Mouse (Mus musculus): ENCODE results near the gene Prss12. TPM values are rescaled to one million over a fixed set of nuclear protein-coding genes. Genes with fewer than 3 reads are reported as not detected.
A peak's percentile ranks its signal among the peaks of the same experiment; 100 is the strongest.

Gene Prss12
- total RNA-seq (2021) = under 1 TPM; 0.32 to 0.66 TPM
- long read RNA-seq, experiment 1, partial matches to known transcripts = 1 of 2 reads
- long read RNA-seq, experiment 1, other reads (novel, unspliced or antisense) = 0 of 2 reads
- long read RNA-seq, experiment 2, partial matches to known transcripts = 0 of 1 reads
- long read RNA-seq, experiment 2, other reads (novel, unspliced or antisense) = 0 of 1 reads

GRCm38 (mm10) chr3:123446708-123447537, at the start of gene Prss12:
Prss12 (plus strand) TSS chr3:123446913.
- peak; percentile 5 to 20 for DNase-seq
- intact Hi-C loops (cut with DNase I) = no loop called here

DNA sequence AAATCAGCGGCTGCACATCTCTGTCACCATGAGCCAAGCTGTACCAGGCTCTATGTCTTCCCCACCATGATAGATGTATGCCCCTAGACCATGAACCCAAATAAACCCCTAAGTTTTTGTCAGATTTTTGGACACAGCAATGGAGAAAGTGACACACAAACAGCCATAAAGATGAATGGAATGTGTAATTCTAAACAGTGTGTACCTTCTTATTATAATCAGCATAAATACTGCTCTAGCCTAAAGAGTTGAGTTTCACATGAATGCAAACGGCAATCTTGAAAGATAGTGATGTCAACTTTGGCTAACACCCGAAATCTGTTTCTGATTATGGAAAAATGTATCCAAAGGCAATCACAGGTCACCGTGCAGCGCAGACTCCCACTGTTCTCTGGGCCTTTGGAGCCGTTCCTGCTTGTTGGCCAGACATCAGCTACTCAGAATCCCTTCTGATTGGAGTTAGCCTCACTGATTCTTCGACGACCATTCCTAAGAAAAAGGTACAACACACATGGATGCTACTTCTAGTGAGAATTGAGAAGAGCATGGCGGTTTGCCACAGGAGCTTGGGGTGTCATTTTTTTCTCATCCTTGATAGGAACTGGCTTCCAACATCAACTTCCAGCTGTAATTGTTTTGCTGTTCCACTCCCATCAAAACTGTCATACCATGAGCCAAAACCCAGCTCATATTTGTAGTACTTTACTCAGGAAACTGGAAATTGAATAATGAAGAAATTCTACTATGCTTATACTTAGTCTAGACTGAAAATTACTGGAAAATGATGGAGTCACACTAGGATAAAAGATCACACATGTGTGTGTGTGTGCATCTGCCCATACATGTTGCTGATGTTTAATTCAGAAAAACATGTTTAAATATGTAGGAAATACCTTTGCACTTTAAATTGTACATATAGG, 48.9 kb upstream of the Prss12 start:
- intact Hi-C loops (cut with DNase I) = no loop called here
- no peak for DNase-seq

DNA sequence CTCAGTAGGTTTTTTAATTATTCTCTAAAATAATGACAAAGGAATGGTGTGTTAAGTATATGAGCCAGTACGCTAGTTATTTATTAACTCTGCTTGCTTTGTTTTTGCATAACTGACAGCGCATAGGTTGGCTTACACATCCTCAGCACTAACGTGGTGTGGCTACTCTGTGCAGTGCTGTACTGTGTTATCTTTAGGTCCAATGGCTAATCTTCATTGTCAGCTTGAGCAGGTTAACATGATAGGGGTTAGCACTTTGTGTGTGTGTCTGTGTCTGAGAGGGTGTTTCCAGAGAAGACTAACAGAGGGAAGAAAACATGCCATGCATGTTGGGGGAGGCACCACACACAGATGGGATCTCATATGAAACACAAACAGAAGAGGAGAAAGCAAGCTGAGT, 41.8 kb upstream of the Prss12 start:
- no peak for DNase-seq
- intact Hi-C loops (cut with DNase I) = no loop called here

DNA sequence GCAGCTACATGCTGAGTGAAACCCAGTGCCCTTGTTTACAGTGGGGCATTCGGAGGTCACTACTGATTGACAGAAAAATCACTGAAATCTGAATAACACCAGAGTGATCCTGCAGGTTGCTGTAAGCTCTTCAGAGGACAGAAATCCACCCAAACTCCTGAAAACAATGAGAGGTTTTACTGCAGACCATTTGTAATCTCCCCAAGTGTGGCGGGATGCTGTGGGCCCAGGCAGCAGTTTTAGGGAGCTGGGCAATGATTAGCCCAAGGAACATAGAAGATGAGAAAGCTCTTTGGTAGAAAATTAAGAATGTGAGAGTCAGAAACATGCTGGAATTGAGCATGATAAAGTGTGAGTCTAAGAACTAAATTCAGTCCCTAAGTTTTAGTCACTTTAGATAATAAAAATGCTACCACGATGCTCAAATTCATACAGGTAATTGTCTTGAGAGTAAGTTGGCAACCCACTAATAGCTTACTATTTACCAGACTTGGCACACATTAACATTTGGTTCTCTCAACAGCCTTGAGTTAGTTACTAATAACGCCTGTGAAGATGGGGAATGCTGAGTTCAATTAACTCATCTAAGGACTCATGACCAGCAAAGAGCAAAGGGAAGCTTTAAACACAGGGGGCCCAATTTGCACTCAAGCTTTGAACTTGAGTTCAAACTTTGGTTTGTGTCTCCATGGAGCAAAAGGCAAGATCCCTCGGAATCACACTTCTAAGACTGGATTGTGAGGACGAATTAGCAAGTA, 34.7 kb upstream of the Prss12 start:
- DNase-seq = no peak
- intact Hi-C loops (cut with DNase I) = no loop called here

- no peak for DNase-seq
- intact Hi-C loops (cut with DNase I) = no loop called here
Observed at GRCm38 (mm10) chr3:123413173-123413572, 33.5 kb upstream of the Prss12 start.

DNA sequence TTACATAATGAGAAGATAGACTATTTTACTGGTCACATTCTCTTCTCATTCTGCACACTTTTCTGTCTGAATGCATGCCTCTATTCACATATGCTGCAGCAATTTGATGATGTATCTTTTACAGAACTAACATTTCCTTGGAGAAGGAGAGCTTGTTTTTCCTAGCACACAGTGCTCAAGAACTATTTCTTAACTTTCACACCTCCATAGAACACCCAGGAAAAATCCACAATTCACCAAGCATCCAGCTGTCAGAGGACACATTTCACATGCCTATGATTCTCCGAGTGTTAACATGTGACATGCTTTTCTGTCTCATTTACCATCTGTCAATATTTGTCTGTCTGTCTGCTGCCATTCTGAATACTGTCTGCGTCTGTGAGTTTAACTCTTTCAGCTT, 21.1 kb upstream of the Prss12 start:
- intact Hi-C loops (cut with DNase I) = no loop called here
- DNase-seq = no peak

DNA sequence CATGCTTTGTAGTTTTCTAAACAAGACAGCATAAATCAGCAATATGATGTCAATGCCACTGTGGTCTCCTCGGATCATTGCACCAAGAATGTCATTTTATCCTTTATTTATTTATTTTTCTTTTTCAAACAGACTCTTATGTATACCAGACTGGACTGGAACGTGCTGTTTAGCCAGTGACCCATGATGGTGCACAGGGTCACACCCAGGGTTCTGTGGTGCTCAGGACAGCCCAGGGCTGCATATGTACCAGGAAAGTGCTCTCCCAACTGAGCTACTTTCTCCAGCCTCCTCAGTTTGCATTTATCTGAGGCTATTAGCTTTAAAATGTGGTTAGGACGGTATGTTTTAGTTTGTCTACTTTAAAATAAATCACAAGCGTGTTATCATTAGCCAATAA, 18.7 kb upstream of the Prss12 start:
- intact Hi-C loops (cut with DNase I) = no loop called here
- no peak for DNase-seq

DNA sequence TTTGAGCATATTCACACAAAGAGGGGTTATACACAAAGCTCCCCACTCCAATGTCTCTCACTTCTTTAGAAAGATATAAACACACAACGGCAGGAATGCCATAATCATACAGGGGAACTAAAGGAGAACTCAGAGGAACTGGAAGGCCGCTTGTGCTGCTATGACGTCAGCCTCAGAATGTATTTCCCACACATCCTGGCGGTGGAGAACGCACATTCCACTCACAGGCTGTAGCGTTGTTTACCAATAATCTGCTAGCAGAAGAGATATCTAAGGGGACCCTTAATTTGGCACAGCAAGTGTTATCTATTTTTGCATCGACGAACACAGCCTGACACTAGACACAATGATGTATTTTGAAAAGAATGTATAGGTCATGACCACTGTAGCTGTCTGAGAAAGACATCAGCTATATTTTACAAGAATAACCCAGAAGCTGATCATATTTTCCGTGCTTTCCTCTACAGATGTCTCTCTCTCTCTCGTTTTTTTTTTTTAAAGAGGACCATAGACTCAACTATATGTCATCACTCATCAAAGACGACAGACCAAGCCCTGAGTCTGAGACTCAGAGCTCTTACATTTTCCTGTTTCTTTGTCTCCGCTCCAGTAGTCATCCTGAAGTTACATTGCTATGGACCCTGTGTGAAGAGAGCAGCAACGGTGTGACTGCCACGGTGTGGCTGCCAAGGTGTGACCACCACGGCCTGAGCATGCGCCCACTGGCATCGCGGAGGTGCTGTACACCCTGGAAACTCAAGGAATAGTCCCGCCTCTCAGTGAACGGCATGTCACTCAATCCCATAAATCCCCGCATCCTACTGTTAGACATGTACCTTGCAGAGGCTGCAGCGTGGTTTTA, 16.9 kb upstream of the Prss12 start:
- no peak for DNase-seq
- intact Hi-C loops (cut with DNase I) = no loop called here

- intact Hi-C loops (cut with DNase I) = no loop called here
Observed at GRCm38 (mm10) chr3:123431951-123432674, 14.6 kb upstream of the Prss12 start.

GRCm38 (mm10) chr3:123433362-123433761, 13.4 kb upstream of the Prss12 start:
- intact Hi-C loops (cut with DNase I) = no loop called here
- no peak for DNase-seq

More at GRCm38 (mm10) chr3:123431951-123432674, 14.6 kb upstream of the Prss12 start:
- no peak for DNase-seq

- DNase-seq = no peak
- intact Hi-C loops (cut with DNase I) = no loop called here
Observed at GRCm38 (mm10) chr3:123437608-123438007, 9.1 kb upstream of the Prss12 start.

GRCm38 (mm10) chr3:123440490-123440889, 6.2 kb upstream of the Prss12 start:
- intact Hi-C loops (cut with DNase I) = no loop called here
- no peak for DNase-seq

DNA sequence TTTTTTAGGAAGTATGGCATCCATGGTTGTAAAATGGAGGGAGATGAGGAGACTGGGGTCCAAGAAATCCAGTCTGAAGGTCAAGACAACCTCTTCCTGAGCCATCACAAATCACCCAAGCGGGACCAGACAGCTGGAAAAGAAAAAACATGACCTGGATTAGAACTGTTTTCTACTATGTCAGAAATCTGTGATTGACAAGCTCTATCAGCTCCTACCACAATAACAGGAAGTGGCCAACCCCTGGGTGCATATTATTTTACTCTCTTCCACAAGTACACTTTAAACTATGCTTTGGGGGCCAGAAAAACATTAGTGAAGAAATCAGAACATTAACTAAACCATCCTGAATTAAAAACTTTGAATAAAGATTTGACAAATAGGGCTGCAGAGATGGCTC, 2.2 kb upstream of the Prss12 start:
- no peak for DNase-seq
- intact Hi-C loops (cut with DNase I) = no loop called here

DNA sequence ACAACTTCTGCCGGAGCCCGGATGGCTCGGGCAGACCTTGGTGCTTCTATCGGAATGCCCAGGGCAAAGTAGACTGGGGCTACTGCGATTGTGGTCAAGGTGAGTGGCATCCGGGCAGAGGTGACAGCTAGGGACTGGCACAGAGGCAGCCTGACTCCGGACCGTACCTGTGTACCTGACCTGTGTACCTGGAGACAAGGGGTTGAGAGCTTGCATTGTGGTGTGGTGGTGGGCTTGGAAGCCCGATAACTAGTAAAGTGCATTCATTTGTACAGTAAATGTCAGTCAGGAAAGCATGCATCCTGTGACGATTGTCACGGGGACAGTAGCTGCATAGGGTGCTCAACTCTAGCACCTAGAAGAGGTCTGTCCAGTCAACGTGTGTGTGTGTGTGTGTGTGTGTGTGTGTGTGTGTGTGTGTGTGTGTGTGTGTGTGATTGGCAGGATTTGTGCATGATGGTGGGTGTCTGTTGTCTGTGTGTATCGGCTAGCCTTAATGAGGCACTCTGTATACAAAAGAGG, 886 bp downstream of the Prss12 start:
- no peak for DNase-seq
- intact Hi-C loops (cut with DNase I) = no loop called here

DNA sequence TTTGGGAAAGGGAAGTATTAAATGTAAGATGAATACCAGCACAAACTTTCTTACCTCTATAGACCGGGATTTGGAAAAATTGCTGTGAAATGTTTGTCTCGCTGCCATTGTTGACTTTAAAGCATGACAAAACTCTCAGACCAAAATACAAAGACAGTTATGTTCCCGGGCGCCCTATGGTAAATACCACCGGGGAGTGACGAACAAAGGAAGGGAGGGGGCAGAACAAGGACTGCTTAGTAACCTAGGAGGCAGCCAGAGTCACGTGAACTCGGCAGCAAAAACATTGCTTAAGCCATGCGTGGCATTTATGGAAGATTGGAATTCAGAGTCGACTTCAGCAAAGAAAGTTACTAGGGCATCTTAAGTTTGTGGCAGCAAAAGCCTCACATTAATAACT, 1.4 kb downstream of the Prss12 start:
- DNase-seq = no peak
- intact Hi-C loops (cut with DNase I) = no loop called here

- no peak for DNase-seq
- intact Hi-C loops (cut with DNase I) = no loop called here
Observed at GRCm38 (mm10) chr3:123450107-123450506, 3.4 kb downstream of the Prss12 start.

DNA sequence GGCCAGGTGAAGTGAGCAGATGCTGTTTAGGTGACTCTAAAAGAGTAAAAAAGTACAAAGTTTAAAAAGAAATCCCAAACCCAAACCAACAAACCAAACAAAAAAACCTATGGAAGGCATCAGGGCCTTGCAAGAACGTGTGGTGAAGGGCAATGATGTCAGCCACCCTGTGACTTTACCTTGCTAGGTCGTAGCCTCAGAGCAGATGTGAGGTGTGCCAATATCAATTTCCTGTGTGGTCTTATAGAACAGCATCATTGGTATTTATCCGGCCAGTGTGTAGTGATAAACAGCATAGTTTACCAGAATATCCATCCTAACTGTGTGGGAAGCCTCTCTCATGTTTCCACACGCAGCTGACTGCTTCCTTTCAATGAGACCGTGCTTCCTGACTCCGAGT, 6.2 kb downstream of the Prss12 start:
- DNase-seq = no peak
- intact Hi-C loops (cut with DNase I) = no loop called here

DNA sequence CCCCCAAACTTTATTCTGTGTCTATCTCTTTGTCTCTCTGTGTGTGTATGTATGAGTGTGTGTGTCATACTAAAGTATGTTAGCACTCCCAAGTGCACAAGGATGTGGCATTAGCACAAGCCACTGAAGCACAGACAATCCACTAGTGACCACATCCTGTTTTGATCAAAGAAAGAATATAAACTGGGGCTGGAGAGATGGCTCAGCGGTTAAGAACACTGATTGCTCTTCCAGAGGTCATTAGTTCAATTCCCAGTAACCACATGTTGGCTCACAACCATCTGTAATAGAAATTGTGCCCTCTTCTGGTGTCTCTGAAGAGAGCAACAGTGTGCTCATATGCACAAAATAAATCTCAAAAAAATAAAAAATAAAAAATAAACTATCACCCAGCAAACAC, 12.8 kb downstream of the Prss12 start:
- intact Hi-C loops (cut with DNase I) = no loop called here
- DNase-seq = no peak

- intact Hi-C loops (cut with DNase I) = no loop called here
- DNase-seq = no peak
Observed at GRCm38 (mm10) chr3:123460436-123460835, 13.7 kb downstream of the Prss12 start.
